Mouse (Mus musculus) E14TG2a.4 (cell line): ENCODE data around the gene Tprn.

Source experiments
- CTCF ChIP-seq: conservative IDR thresholded peaks from 2 replicates; pipeline ENCODE4 v1.5.1; 2014; ENCODE audit warnings: low read length
- POU5F1 ChIP-seq: IDR thresholded peaks from 2 replicates; pipeline ENCODE4 v1.6.1; 2014; ENCODE audit warnings: low read length, borderline replicate concordance

DNA sequence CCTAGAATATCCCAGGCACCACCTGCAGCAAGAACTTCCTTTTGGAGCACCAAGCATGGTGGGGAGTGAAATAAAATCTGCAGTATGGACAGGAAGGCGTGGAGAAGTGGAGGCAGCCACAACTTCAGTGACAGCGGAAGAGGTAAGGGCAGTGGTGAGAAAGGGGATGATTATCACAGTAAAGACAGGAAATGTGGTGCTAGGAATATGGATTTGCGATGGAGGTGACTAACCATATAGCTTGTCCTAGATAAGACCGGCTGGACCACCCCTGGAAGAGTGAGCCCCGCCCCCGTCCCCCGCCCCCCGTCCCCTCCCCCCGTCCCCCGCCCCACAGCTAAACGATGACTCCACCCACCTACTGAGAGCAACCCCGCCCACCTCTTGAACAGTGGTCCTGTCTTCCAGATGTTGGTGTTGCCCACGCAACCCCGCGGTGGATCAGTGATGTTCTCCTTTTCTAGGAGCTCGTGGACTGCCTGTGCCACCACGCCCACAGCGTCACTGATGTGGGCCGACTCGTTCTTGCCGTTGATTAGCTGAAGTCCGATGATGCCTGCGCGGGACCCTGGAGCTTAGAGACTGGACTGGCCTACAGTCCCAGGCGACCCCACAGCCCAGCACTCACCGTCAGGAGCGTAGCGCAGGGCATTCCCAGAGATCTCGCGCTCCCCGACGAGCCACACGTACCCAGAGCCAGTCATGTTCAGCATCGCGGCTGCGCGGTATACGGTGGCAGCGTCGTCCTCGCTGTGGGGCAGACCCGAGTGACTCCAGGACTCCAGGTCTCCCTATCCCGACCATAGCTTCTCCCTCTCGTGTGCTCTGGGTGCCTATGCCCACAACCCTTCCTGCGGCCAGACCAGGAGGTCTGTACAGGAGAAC, 42.5 kb downstream of the Tprn start:
- TF ChIP-seq CTCF (no peak), POU5F1 (no peak)
